Mouse (Mus musculus) R1 (cell line): ENCODE data around the gene Sgk2.

Experiments
- DNase-seq: peaks from one replicate; pipeline ENCODE4 v3.0.0-alpha.2; 2018; ENCODE audit warnings: low read depth, low spot score

The Sgk2 gene

DNA sequence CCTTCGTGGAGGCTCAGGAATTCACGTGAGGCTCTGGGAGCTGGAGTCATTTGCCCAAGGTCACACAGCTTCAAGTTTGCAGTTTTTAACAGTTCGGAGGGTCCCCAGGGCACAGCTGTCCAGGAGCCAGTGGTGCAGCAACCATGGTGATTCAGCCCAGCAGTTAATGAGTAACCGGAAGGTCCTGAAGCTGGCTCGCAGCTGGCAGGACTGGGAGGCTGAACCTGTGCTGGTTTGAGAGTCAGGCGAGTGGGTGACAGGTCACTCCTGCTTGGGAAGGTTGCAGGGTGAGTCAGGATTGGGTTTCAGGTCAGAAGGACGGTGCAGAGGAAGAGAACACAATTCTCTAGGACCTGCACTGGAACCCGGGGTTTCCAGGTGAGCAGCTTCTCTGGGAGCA is at the start of gene Sgk2:
Gene Sgk2 (plus strand): TSS at position 113 of the 400 bp plus-strand sequence.
- DNase-seq = no peak

- no peak for DNase-seq
Observed at GRCm38 (mm10) chr2:162939562-162939961, 47.6 kb upstream of the Sgk2 start.

DNA sequence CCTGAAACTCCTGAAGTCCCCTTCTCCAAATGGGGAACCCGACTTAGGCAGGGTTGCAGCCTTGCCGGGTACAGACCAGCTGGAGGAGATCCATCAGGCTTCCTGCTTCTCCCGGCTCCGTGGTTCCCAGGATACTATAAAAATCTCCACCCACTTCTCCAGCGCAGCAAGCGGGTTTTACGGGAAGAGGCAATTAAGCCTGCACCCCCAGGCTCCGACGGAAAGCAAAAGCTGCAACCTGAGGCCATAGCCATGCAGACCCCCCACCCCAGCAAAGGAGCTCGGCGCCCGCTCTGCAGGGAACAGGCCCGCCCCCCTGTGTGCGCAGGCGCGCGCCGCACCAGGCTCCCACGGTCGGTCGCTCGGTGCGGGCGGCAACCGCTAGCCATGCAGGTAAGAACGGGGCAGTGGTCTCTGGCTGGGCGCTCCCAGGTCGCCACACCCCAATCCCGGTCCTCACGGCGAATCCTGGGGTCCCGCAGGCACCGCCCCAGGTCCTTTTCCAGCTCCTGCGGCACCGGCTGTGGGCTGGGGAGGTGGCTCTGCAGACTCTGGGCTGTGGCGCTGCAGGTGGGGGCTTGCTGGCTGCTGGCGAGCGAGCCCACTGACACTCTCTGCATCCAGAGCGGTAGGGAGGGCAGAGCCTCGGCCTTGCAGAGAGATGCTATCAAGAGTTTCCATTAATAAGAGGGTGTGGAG is 43.8 kb upstream of the Sgk2 start, which contains the start of gene L3mbtl1:
Gene L3mbtl1 (plus strand): TSS at position 325 of the 699 bp plus-strand sequence.
- peak; percentile 59 for DNase-seq

- no peak for DNase-seq
Observed at GRCm38 (mm10) chr2:162943931-162944330, 43.2 kb upstream of the Sgk2 start.

DNA sequence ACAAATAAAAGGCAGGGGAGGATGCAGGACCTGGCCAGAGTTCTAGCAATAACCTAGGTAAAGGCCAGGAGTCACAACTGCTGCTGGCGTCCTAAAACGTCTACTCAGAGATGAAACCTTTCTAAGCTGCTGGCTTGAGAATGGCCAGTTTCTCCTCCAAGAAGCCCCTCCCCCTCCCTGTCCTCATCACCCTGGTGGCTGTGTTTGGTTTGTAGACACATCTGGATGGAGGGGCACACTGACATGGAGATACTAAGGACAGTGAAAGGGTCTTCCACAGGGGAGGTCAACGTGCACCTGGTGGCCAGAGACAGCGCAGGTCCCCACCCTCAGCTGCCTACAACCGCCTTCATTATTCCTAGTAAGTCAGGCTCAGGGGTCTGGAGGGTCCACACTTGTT is 40.2 kb upstream of the Sgk2 start:
- no peak for DNase-seq

DNA sequence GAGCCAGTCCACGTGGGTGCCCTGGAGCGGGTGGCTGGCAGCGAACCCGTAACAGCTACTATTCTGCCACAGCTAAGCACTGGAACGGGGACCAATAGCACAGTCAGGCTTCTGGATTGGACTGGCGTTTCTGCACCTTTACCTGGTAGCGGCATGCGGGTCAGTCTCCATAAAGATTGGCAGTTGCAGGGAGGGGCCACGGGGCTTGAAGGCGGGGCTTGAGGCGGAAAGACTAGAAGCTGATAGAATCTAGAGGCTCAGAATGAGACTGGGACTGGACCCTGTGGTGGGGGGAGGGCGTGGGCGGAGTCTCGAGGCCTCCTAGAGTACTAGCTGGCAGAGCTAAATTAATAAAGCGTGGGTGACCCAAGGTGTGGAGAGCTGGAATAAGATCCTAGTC is 39.4 kb upstream of the Sgk2 start:
- peak; percentile 89 for DNase-seq

DNA sequence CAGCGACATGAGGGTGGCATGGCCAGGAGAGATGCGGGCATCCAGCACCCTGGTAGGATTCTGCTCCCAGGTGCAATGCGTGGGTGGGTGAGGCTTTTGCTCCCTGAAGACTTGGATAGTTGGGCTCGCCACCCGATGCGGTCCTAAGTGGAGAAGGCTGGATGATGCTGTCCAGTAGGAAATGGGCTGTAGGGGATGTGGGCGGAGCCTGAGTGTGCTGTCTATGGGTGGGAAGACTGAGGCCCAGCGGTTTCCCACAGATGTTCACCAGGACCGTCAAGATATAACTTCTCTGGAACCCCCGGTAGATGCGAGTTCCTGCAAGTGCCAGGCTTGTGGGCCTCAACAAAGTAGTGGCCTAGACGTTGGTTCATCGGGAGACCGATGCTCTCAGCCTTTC is 38.9 kb upstream of the Sgk2 start:
- DNase-seq = peak; percentile 76

DNA sequence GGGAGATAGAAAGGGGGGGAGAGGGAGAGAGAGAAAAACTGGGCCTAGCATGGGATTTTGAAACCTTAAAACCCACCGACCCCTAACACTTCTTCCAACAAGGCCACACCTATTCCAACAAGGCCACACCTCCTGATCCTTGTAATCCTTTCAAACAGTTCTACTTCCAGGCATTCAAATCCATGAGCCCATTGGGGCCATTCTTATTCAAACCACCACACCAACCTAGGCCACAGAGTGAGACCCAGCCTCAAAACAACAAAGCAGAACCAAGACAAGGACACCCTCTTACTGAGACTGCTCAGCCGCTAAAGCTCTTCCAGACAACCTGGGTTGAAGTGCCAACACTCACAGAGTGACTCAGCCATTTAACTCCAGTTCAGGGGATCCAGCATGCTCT is 36.4 kb upstream of the Sgk2 start:
- peak; percentile 54 for DNase-seq

DNA sequence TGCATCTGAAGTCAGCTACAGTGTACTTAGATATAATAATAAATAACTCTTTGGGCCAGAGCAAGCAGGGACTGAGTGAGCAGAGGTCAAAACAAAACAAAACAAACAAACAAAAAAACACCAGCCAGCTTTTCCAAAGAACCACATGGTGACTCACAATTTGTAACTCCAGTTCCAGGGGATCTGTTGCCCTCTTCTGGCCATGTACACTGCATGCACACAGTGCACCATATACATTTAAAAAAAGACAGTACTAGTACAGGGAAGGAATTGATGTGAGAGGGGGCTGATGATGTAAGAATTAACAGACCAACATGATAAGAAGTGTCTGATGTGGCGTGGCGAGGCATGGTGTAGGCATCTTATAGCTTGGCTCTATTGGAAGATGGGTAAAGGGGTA is 30.3 kb upstream of the Sgk2 start:
- no peak for DNase-seq

- DNase-seq = no peak
Observed at GRCm38 (mm10) chr2:162961321-162961720, 25.8 kb upstream of the Sgk2 start.

DNA sequence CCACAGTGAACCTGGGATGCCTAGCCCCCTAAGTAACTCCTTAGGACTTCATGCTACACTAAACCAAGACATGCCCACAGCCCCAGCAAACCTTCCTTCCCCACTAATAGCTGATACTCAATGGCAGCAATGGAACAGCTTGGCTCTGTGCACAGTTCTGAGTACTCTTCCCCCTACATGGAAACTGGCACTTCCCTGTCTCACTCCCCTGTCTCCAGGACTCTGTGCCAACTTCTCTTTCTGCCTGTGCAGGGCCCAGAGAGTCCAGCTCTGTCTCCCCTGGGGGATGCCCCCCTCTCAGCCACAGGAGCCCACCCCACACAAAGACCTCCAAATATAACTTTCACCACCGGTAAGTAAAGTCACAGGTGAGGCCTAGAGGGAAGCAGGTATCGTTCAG is 20.4 kb upstream of the Sgk2 start:
- DNase-seq = no peak

- DNase-seq = peak; percentile 63
Observed at GRCm38 (mm10) chr2:162968357-162968756, 18.8 kb upstream of the Sgk2 start.

GRCm38 (mm10) chr2:162969101-162969500 is 18.0 kb upstream of the Sgk2 start:
- DNase-seq = no peak

GRCm38 (mm10) chr2:162970896-162971295 is 16.2 kb upstream of the Sgk2 start:
- no peak for DNase-seq

GRCm38 (mm10) chr2:162972752-162973151 is 14.4 kb upstream of the Sgk2 start:
- DNase-seq = no peak

DNA sequence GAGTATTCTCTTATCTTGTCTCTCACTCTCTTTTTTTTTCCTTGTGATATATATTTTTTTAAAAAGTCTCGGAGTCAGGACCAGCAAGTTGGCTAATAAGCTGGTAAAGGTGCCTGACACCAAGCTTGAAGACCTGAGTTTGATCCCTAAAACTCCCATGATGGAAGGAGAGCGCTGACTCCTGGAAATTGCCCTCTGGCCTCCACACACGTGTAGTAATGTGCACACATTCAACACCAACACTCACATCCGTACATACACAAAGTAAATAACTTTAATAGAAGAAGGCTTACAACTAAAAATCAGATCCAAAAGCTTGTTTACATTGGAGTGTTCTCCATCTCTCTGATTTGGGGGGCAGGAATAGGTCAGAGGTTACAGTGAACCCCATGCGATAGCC is 13.9 kb upstream of the Sgk2 start:
- no peak for DNase-seq

GRCm38 (mm10) chr2:162973637-162974036 is 13.5 kb upstream of the Sgk2 start:
- no peak for DNase-seq

DNA sequence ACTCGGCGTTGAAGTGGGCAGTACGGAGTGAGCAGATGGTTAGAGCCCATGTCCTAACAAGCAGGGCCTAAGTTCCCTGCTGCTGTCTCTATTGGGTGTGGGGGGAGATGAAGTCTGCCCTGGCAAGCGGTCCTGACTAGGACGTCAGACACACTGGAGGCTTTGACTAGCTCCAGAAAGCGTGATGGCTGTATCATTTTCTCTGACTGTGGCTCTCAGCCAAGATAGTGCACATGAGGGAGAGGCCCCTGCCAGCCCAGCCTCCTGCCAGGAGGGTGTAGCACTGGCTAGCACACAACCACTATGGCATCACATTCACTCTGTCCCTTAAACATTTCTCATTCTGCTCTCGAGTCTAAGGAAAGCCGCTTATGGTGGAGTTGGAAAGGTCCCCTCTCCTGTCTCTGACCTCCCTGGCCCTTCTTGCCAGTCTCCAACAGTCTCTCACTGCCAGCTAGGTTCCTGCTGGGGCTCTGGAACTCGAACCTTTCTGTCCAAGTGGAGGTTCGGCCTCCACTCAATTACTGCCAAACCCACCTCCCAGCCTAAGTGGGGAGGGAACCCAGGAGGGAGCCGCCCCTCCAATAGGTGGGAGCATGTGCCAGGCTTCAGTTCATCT is 11.9 kb upstream of the Sgk2 start:
- DNase-seq = no peak

DNA sequence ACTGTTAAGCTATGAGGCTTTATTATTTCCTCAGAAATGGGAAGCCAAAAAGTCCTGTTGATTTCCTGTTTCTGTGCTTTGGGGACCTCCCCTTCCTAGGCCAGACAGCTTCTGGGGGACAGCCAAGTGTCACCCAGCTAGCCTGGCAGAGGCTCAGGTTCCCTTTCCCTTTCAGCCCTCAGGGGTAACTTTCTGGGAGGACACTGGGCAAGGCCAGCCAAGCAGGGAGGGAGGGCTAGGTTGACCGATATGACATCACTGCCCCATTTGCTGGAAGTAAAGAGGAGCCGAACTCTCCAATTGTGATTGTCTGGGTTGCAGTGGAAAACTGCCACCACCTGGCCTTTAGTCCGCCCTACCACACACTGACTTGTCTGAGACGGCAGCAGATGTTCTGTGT is 11.1 kb upstream of the Sgk2 start:
- DNase-seq = no peak

DNA sequence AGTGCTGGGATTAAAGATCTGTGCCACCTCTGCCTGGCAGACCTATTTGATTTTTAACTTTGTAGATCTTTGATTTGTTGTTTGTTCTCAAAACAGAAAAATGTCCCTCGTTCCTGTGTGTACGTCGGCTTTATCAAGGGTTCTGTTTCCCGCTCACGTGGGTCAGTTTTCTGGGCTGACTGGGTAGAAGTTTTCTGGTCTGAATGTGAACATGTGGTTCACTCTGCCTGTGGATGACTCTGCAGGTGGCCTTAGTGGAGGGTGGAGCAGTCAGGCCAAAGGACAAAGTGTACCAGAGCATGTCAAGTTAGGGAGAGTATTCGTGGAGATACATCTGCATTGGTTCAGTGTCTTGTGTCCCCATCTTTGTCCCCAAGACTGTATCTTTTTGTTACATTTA is 2.7 kb upstream of the Sgk2 start:
- DNase-seq = no peak

- no peak for DNase-seq
Observed at GRCm38 (mm10) chr2:162985923-162986322, 1.2 kb upstream of the Sgk2 start.

DNA sequence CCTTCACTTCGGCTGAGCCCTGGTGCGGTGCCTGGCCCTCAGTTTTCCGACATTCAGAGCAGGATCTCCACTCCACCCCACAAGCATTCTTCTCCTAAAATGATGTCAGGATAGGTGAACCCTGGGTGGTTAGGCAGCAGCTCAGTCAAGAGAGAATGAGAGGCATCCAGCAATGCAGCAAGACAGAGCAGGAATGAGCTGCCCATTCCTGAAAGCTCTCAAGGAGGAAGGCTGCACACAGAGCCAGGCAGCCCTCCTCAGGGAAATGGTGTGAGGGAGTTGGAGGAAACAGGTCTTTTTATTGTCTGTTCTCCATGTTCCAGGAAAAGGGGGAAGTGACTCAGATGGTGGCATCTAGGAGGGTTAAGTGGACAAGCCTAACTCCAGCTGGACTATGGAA is 366 bp upstream of the Sgk2 start:
- no peak for DNase-seq

DNA sequence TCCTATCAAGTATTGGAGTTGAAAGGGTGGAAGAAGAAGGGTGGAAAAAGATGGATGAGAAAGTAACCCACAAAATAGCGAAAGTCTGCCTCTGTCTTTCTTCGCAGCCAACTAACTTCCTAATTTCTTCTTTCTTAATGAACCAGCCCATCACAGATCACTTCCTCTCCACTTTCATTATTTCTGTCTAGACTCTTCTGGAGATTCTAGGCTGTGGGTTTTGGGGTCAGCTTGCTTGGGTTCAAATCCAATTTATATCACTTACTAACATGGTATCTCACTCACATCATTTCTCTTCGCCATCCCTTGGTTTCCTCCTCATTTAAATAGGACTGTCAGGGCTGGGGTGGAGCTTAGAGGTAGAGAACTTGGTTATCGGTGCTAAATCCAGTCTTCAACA is 1.1 kb downstream of the Sgk2 start:
- DNase-seq = no peak
